Mouse (Mus musculus): ENCODE results near the gene Cmtm5. TPM values are rescaled to one million over a fixed set of nuclear protein-coding genes. Genes with fewer than 3 reads are reported as not detected.

Gene Cmtm5
- polyA plus RNA-seq, 1 experiment, result not detected

GRCm38 (mm10) chr14:54897445-54897844 lies 38.6 kb upstream of the Cmtm5 start:
- TF ChIP-seq TCF3 (IDR thresholded peaks at IDR 0.05; ENCODE audit: insufficient read length, low read depth), result no peak
- no peak for TF ChIP-seq POLR2A (IDR thresholded peaks at IDR 0.05; ENCODE audit: insufficient read length, low read depth)
- TF ChIP-seq MYOG (IDR thresholded peaks at IDR 0.05; ENCODE audit: control insufficient read depth in 1 of 3, insufficient read depth in 1 of 3, insufficient read length in 2 of 3, low read depth in 2 of 3), result no peak
- TF ChIP-seq TCF12 (IDR thresholded peaks at IDR 0.05; ENCODE audit: insufficient read depth, poor library complexity, severe bottlenecking), result no peak
- TF ChIP-seq E2F4 (IDR thresholded peaks at IDR 0.05; ENCODE audit: insufficient read depth), result no peak
- no peak for TF ChIP-seq CEBPB (IDR thresholded peaks at IDR 0.05; ENCODE audit: insufficient read depth, poor library complexity, severe bottlenecking)
- no peak for TF ChIP-seq USF1 (IDR thresholded peaks at IDR 0.05; ENCODE audit: low read depth)
- no peak for TF ChIP-seq MYOD1 (IDR thresholded peaks at IDR 0.05; ENCODE audit: control insufficient read depth in 1 of 3, insufficient read length in 2 of 3, low read depth in 2 of 3)
- no peak for TF ChIP-seq SRF (IDR thresholded peaks at IDR 0.05; ENCODE audit: control insufficient read depth, insufficient read length, low read depth)
- no peak for TF ChIP-seq MAX (IDR thresholded peaks at IDR 0.05; ENCODE audit: low read depth)
- TF ChIP-seq REST (IDR thresholded peaks at IDR 0.05; ENCODE audit: insufficient read depth, insufficient read length), result no peak
- no peak for TF ChIP-seq POLR2AphosphoS2 (IDR thresholded peaks at IDR 0.05; ENCODE audit: insufficient read length, low read depth)
- Histone ChIP-seq H3K4me2 (ENCODE audit: low read depth) (no peak overlapping the region), H3K79me2 (ENCODE audit: control insufficient read depth, insufficient read depth) (peaks cover 26% of the 10 kb centered on the region), H3K27me3 (ENCODE audit: control insufficient read depth, insufficient read depth, insufficient read length) (no peaks in the 10 kb centered on the region), H3K36me3 (ENCODE audit: control insufficient read depth, insufficient read depth) (peaks cover 27% of the 10 kb centered on the region), H3K4me3 (no peak overlapping the region), H3ac (ENCODE audit: control insufficient read depth, insufficient read length) (no peak overlapping the region)

GRCm38 (mm10) chr14:54900383-54900782 lies 35.7 kb upstream of the Cmtm5 start:
- TF ChIP-seq MYOD1 (IDR thresholded peaks at IDR 0.05; ENCODE audit: control insufficient read depth in 1 of 3, insufficient read length in 2 of 3, low read depth in 2 of 3) (no peak), CEBPB (IDR thresholded peaks at IDR 0.05; ENCODE audit: insufficient read depth, poor library complexity, severe bottlenecking) (peak; percentile 36; the same call in 1 of the 2 replicates), TCF3 (IDR thresholded peaks at IDR 0.05; ENCODE audit: insufficient read length, low read depth) (no peak)
- Histone ChIP-seq H3K4me3 (no peak overlapping the region), H3K27me3 (ENCODE audit: control insufficient read depth, insufficient read depth, insufficient read length) (no peaks in the 10 kb centered on the region), H3ac (ENCODE audit: control insufficient read depth, insufficient read length) (no peak overlapping the region), H3K4me2 (ENCODE audit: low read depth) (no peak overlapping the region), H3K79me2 (ENCODE audit: control insufficient read depth, insufficient read depth) (peaks cover 14% of the 10 kb centered on the region), H3K36me3 (ENCODE audit: control insufficient read depth, insufficient read depth) (peaks cover 27% of the 10 kb centered on the region)

DNA sequence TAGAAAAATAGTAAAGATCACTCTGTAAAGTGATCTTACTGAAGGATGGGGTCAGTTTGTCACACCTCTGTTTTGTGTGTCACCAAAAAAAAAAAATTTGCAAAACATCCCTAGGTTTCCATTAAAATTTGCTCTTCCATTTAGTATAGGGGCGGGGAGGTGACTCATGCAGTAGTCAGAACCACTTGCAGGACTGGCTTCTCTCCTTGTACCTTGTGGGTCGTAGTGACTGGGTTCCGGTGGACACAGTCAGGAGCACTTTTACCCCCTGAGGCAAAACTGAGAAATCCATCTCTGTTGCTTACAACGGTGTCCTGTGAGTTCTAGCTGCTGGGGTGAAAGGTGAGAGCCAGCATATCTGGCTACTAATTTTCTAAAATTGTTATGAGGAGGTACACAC lies 32.4 kb upstream of the Cmtm5 start:
- H3ac ChIP-seq (ENCODE audit: control insufficient read depth, insufficient read length), result no peak overlapping the region
- H3K79me2 ChIP-seq (ENCODE audit: control insufficient read depth, insufficient read depth), result no peaks in the 10 kb centered on the region
- no peak for TF ChIP-seq USF1 (IDR thresholded peaks at IDR 0.05; ENCODE audit: low read depth)
- no peak for TF ChIP-seq CEBPB (IDR thresholded peaks at IDR 0.05; ENCODE audit: insufficient read depth, poor library complexity, severe bottlenecking)
- TF ChIP-seq POLR2AphosphoS2 (IDR thresholded peaks at IDR 0.05; ENCODE audit: insufficient read length, low read depth), result no peak
- no peak for TF ChIP-seq TCF3 (IDR thresholded peaks at IDR 0.05; ENCODE audit: insufficient read length, low read depth)
- no peak for TF ChIP-seq MAX (IDR thresholded peaks at IDR 0.05; ENCODE audit: low read depth)
- no peak for TF ChIP-seq SRF (IDR thresholded peaks at IDR 0.05; ENCODE audit: control insufficient read depth, insufficient read length, low read depth)
- no peak for TF ChIP-seq REST (IDR thresholded peaks at IDR 0.05; ENCODE audit: insufficient read depth, insufficient read length)
- TF ChIP-seq MYOG (IDR thresholded peaks at IDR 0.05; ENCODE audit: control insufficient read depth in 1 of 3, insufficient read depth in 1 of 3, insufficient read length in 2 of 3, low read depth in 2 of 3), result no peak
- TF ChIP-seq POLR2A (IDR thresholded peaks at IDR 0.05; ENCODE audit: insufficient read length, low read depth), result no peak
- TF ChIP-seq MYOD1 (IDR thresholded peaks at IDR 0.05; ENCODE audit: control insufficient read depth in 1 of 3, insufficient read length in 2 of 3, low read depth in 2 of 3), result no peak
- no peak overlapping the region for H3K4me2 ChIP-seq (ENCODE audit: low read depth)
- peaks cover 10% of the 10 kb centered on the region for H3K36me3 ChIP-seq (ENCODE audit: control insufficient read depth, insufficient read depth)
- H3K27me3 ChIP-seq (ENCODE audit: control insufficient read depth, insufficient read depth, insufficient read length), result no peaks in the 10 kb centered on the region
- no peak overlapping the region for H3K4me3 ChIP-seq

DNA sequence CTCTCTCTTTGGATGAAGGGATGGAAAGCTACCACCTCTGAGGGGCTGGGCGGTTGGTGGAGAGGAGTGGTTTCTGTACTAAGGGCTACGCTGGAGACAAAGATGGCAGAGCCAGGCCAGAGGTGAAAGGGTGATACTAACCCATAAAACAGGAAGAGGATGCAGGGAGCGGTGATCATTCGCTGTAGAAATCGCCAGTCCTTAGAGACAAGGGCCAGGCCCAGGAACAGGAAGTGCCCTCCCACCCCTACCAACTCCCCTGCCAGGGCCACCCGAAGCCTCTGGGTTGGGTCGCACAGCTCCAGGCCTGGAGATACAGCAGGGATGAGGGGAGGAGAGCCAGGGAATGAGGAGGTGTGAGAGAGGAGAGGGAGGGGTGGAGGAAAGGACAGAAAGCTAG lies 27.4 kb upstream of the Cmtm5 start:
- no peaks in the 10 kb centered on the region for H3K36me3 ChIP-seq (ENCODE audit: control insufficient read depth, insufficient read depth)
- no peak overlapping the region for H3K4me3 ChIP-seq
- TF ChIP-seq MAX (IDR thresholded peaks at IDR 0.05; ENCODE audit: low read depth) (no peak), TCF12 (IDR thresholded peaks at IDR 0.05; ENCODE audit: insufficient read depth, poor library complexity, severe bottlenecking) (no peak), CEBPB (IDR thresholded peaks at IDR 0.05; ENCODE audit: insufficient read depth, poor library complexity, severe bottlenecking) (no peak)
- H3K4me2 ChIP-seq (ENCODE audit: low read depth), result no peak overlapping the region
- peaks cover 20% of the 10 kb centered on the region for H3K27me3 ChIP-seq (ENCODE audit: control insufficient read depth, insufficient read depth, insufficient read length)
- H3K79me2 ChIP-seq (ENCODE audit: control insufficient read depth, insufficient read depth), result no peaks in the 10 kb centered on the region
- no peak overlapping the region for H3ac ChIP-seq (ENCODE audit: control insufficient read depth, insufficient read length)

GRCm38 (mm10) chr14:54912109-54912850 lies 23.8 kb upstream of the Cmtm5 start:
- TF ChIP-seq MYOD1 (IDR thresholded peaks at IDR 0.05; ENCODE audit: control insufficient read depth in 1 of 3, insufficient read length in 2 of 3, low read depth in 2 of 3) (no peak), USF1 (IDR thresholded peaks at IDR 0.05; ENCODE audit: low read depth) (no peak), E2F4 (IDR thresholded peaks at IDR 0.05; ENCODE audit: insufficient read depth) (no peak)
- Histone ChIP-seq H3K4me2 (ENCODE audit: low read depth) (no peak overlapping the region), H3K36me3 (ENCODE audit: control insufficient read depth, insufficient read depth) (no peaks in the 10 kb centered on the region), H3K27me3 (ENCODE audit: control insufficient read depth, insufficient read depth, insufficient read length) (peaks cover 43% of the 10 kb centered on the region), H3K79me2 (ENCODE audit: control insufficient read depth, insufficient read depth) (no peaks in the 10 kb centered on the region), H3ac (ENCODE audit: control insufficient read depth, insufficient read length) (no peak overlapping the region), H3K4me3 (no peak overlapping the region)
